Mouse (Mus musculus): ENCODE results near the gene Ube2m. TPM values are rescaled to one million over a fixed set of nuclear protein-coding genes. Genes with fewer than 3 reads are reported as not detected.

Ube2m gene
- polyA plus RNA-seq, 1 experiment from 2014 or later: 67.7 TPM

GRCm38 (mm10) chr7:12993148-12993547, 44.9 kb downstream of the Ube2m start:
- H3K27me3 ChIP-seq (replicated peaks; ENCODE audit: control insufficient read depth, insufficient read depth, low read length): 0 out of 2 replicates have a peak, but pooled peaks cover 2% of the 10 kb centered on the region
- 88% methylated on average over 10 of the region's 10 CpGs for WGBS
- no peak overlapping the region for H3K9ac ChIP-seq (replicated peaks; ENCODE audit: low read depth, low read length)
- no peaks in the 10 kb centered on the region for H3K36me3 ChIP-seq (ENCODE audit: control insufficient read depth, insufficient read depth)
- H3K9me3 ChIP-seq (ENCODE audit: control insufficient read depth, low read length): no peaks in the 10 kb centered on the region
- H3K4me3 ChIP-seq (replicated peaks; ENCODE audit: low read length): no peak overlapping the region
- ATAC-seq: no peak
- H3K4me2 ChIP-seq (ENCODE audit: low read length): no peak overlapping the region
- H3K4me1 ChIP-seq (replicated peaks; ENCODE audit: control insufficient read depth, insufficient read depth, low read length): no peaks in the 10 kb centered on the region
- H3K27ac ChIP-seq (ENCODE audit: low read length): no peak overlapping the region

GRCm38 (mm10) chr7:12992222-12992621, 45.9 kb downstream of the Ube2m start:
- WGBS: 5% methylated on average over 3 of the region's 3 CpGs

GRCm38 (mm10) chr7:12987409-12988189, 50.5 kb downstream of the Ube2m start:
- WGBS: 87% methylated on average over 8 of the region's 8 CpGs

More at GRCm38 (mm10) chr7:12992222-12992621, 45.9 kb downstream of the Ube2m start:
- H3K9me3 ChIP-seq (ENCODE audit: control insufficient read depth, low read length): no peaks in the 10 kb centered on the region
- no peak for ATAC-seq
- no peak overlapping the region for H3K9ac ChIP-seq (replicated peaks; ENCODE audit: low read depth, low read length)
- H3K4me1 ChIP-seq (replicated peaks; ENCODE audit: control insufficient read depth, insufficient read depth, low read length): no peaks in the 10 kb centered on the region
- H3K36me3 ChIP-seq (ENCODE audit: control insufficient read depth, insufficient read depth): no peaks in the 10 kb centered on the region
- no peak overlapping the region for H3K4me2 ChIP-seq (ENCODE audit: low read length)
- no peak overlapping the region for H3K4me3 ChIP-seq (replicated peaks; ENCODE audit: low read length)
- H3K27ac ChIP-seq (ENCODE audit: low read length): no peak overlapping the region
- H3K27me3 ChIP-seq (replicated peaks; ENCODE audit: control insufficient read depth, insufficient read depth, low read length): 0 out of 2 replicates have a peak, but pooled peaks cover 2% of the 10 kb centered on the region

GRCm38 (mm10) chr7:12986906-12987305, 51.2 kb downstream of the Ube2m start:
- Histone ChIP-seq H3K4me2 (ENCODE audit: low read length) (no peak overlapping the region), H3K9me3 (ENCODE audit: control insufficient read depth, low read length) (no peaks in the 10 kb centered on the region), H3K4me1 (replicated peaks; ENCODE audit: control insufficient read depth, insufficient read depth, low read length) (no peaks in the 10 kb centered on the region), H3K9ac (replicated peaks; ENCODE audit: low read depth, low read length) (no peak overlapping the region), H3K27ac (ENCODE audit: low read length) (no peak overlapping the region), H3K36me3 (ENCODE audit: control insufficient read depth, insufficient read depth) (no peaks in the 10 kb centered on the region), H3K4me3 (replicated peaks; ENCODE audit: low read length) (no peak overlapping the region), H3K27me3 (replicated peaks; ENCODE audit: control insufficient read depth, insufficient read depth, low read length) (0 out of 2 replicates have a peak, but pooled peaks cover 2% of the 10 kb centered on the region)
- no peak for ATAC-seq
- 79% methylated on average over 8 of the region's 8 CpGs for WGBS

More at GRCm38 (mm10) chr7:12987409-12988189, 50.5 kb downstream of the Ube2m start:
- ATAC-seq: no peak
- Histone ChIP-seq H3K27ac (ENCODE audit: low read length) (no peak overlapping the region), H3K9me3 (ENCODE audit: control insufficient read depth, low read length) (no peaks in the 10 kb centered on the region), H3K27me3 (replicated peaks; ENCODE audit: control insufficient read depth, insufficient read depth, low read length) (0 out of 2 replicates have a peak, but pooled peaks cover 2% of the 10 kb centered on the region), H3K4me1 (replicated peaks; ENCODE audit: control insufficient read depth, insufficient read depth, low read length) (no peaks in the 10 kb centered on the region), H3K36me3 (ENCODE audit: control insufficient read depth, insufficient read depth) (no peaks in the 10 kb centered on the region), H3K9ac (replicated peaks; ENCODE audit: low read depth, low read length) (no peak overlapping the region), H3K4me2 (ENCODE audit: low read length) (no peak overlapping the region), H3K4me3 (replicated peaks; ENCODE audit: low read length) (no peak overlapping the region)

GRCm38 (mm10) chr7:12985724-12986123, 52.4 kb downstream of the Ube2m start:
- H3K4me2 ChIP-seq (ENCODE audit: low read length): no peak overlapping the region
- no peaks in the 10 kb centered on the region for H3K4me1 ChIP-seq (replicated peaks; ENCODE audit: control insufficient read depth, insufficient read depth, low read length)
- 83% methylated on average over 1 of the region's 1 CpGs for WGBS
- ATAC-seq: no peak
- no peak overlapping the region for H3K9ac ChIP-seq (replicated peaks; ENCODE audit: low read depth, low read length)
- H3K27ac ChIP-seq (ENCODE audit: low read length): no peak overlapping the region
- H3K27me3 ChIP-seq (replicated peaks; ENCODE audit: control insufficient read depth, insufficient read depth, low read length): no peaks in the 10 kb centered on the region
- no peaks in the 10 kb centered on the region for H3K36me3 ChIP-seq (ENCODE audit: control insufficient read depth, insufficient read depth)
- H3K4me3 ChIP-seq (replicated peaks; ENCODE audit: low read length): no peak overlapping the region
- H3K9me3 ChIP-seq (ENCODE audit: control insufficient read depth, low read length): no peaks in the 10 kb centered on the region

Other genes with a start within 250 kb of the Ube2m start
- gene Zscan18, start 234.6 kb downstream of the Ube2m start, polyA plus RNA-seq (2015; fragmentation: Nextera tagmentation; extraction: Ambion mirVana): 27.9 and 30.9 TPM in 2 replicates
- 27.5 and 32.1 TPM in 2 replicates for gene Zfp329, start 219.4 kb downstream of the Ube2m start, polyA plus RNA-seq (2015; fragmentation: Nextera tagmentation; extraction: Ambion mirVana)
- 42.0 and 43.0 TPM in 2 replicates for gene Zfp110, start 203.5 kb downstream of the Ube2m start, polyA plus RNA-seq (2015; fragmentation: Nextera tagmentation; extraction: Ambion mirVana)
- gene Zfp128, start 157.1 kb downstream of the Ube2m start, polyA plus RNA-seq (2015; fragmentation: Nextera tagmentation; extraction: Ambion mirVana): 9.0 and 10.2 TPM in 2 replicates
- gene Zscan22, start 140.5 kb downstream of the Ube2m start, polyA plus RNA-seq (2015; fragmentation: Nextera tagmentation; extraction: Ambion mirVana): 13.8 and 15.0 TPM in 2 replicates
- 660 and 678 TPM in 2 replicates for gene Rps5, start 116.0 kb downstream of the Ube2m start, polyA plus RNA-seq (2015; fragmentation: Nextera tagmentation; extraction: Ambion mirVana)
- 0.65 and 0.67 TPM in 2 replicates for gene Rnf225, start 110.9 kb downstream of the Ube2m start, polyA plus RNA-seq (2015; fragmentation: Nextera tagmentation; extraction: Ambion mirVana)
- gene Zfp324, start 72.4 kb downstream of the Ube2m start, polyA plus RNA-seq (2015; fragmentation: Nextera tagmentation; extraction: Ambion mirVana): 16.8 and 17.4 TPM in 2 replicates
- gene Zfp446, start 60.4 kb downstream of the Ube2m start, polyA plus RNA-seq (2015; fragmentation: Nextera tagmentation; extraction: Ambion mirVana): 11.8 and 13.0 TPM in 2 replicates
- gene Slc27a5, start 40.1 kb downstream of the Ube2m start, polyA plus RNA-seq (2015; fragmentation: Nextera tagmentation; extraction: Ambion mirVana): 0.21 and 0.75 TPM in 2 replicates
- gene Trim28, start 39.2 kb downstream of the Ube2m start, polyA plus RNA-seq (2015; fragmentation: Nextera tagmentation; extraction: Ambion mirVana): 230 and 237 TPM in 2 replicates
- gene Zbtb45, start 28.2 kb downstream of the Ube2m start, polyA plus RNA-seq (2015; fragmentation: Nextera tagmentation; extraction: Ambion mirVana): 43.0 and 44.1 TPM in 2 replicates
- 170 and 175 TPM in 2 replicates for gene Chmp2a, start 3.5 kb downstream of the Ube2m start, polyA plus RNA-seq (2015; fragmentation: Nextera tagmentation; extraction: Ambion mirVana)
- 6.7 and 10.6 TPM in 2 replicates for gene Mzf1, start 16.5 kb upstream of the Ube2m start, polyA plus RNA-seq (2015; fragmentation: Nextera tagmentation; extraction: Ambion mirVana)
- 0.04 TPM in 2 replicates for gene Vmn1r85, start 56.9 kb upstream of the Ube2m start, polyA plus RNA-seq (2015; fragmentation: Nextera tagmentation; extraction: Ambion mirVana)
- gene Vmn1r86, start 81.6 kb upstream of the Ube2m start, polyA plus RNA-seq (2015; fragmentation: Nextera tagmentation; extraction: Ambion mirVana): not detected in 2 replicates
- gene Vmn1r87, start 101.9 kb upstream of the Ube2m start, polyA plus RNA-seq (2015; fragmentation: Nextera tagmentation; extraction: Ambion mirVana): not detected in 2 replicates
- gene Vmn1r88, start 121.3 kb upstream of the Ube2m start, polyA plus RNA-seq (2015; fragmentation: Nextera tagmentation; extraction: Ambion mirVana): not detected in 2 replicates
- gene Vmn1r89, start 174.7 kb upstream of the Ube2m start, polyA plus RNA-seq (2015; fragmentation: Nextera tagmentation; extraction: Ambion mirVana): not detected in 2 replicates
- 41.7 and 42.9 TPM in 2 replicates for gene Lig1, start 239.0 kb upstream of the Ube2m start, polyA plus RNA-seq (2015; fragmentation: Nextera tagmentation; extraction: Ambion mirVana)
- gene Zswim9, start 240.4 kb upstream of the Ube2m start, polyA plus RNA-seq (2015; fragmentation: Nextera tagmentation; extraction: Ambion mirVana): 13.9 and 18.6 TPM in 2 replicates

Data from forebrain, embryonic 16.5 days (tissue).